In genomic region chr4:111664146-111664545, GRCm38 (mm10) we compare ENCODE assay signal across 8 mouse cellular contexts. TPM values are rescaled to one million over a fixed set of nuclear protein-coding genes. Genes with fewer than 3 reads are reported as not detected.
A peak's percentile ranks its signal among the peaks of the same experiment; 100 is the strongest.
DNase-seq lines count a peak whose midpoint lies in the region; ATAC-seq and TF ChIP-seq lines count a peak whose summit lies in the region.

No protein-coding gene starts in this region.

- H3K36me3 ChIP-seq in kidney, embryonic 14.5 days (ENCODE audit: control insufficient read depth, insufficient read depth, low read length): no peaks in the 10 kb centered on the region
- no peaks in the 10 kb centered on the region for H3K36me3 ChIP-seq in myocyte (ENCODE audit: control insufficient read depth, insufficient read depth)
- H3K36me3 ChIP-seq in liver, embryonic 12.5 days: no peaks in the 10 kb centered on the region

- peak; percentile 28; the same call in 1 of the 2 replicates for ATAC-seq in frontal cortex, adult (ENCODE audit: low TSS enrichment)
- peak; percentile 68; the same call in 1 of the 2 replicates for ATAC-seq in kidney, embryonic 14.5 days (ENCODE audit: low FRiP score, low TSS enrichment)
- no peak for ATAC-seq in liver, embryonic 12.5 days

- no peak for DNase-seq in frontal cortex, postnatal 25 days (ENCODE audit: low spot score in 2 of 2)
- peak; percentile 15 for DNase-seq in ovary, adult 18-20 months (ENCODE audit: low spot score)
- no peak for DNase-seq in ovary, postnatal 10 days (ENCODE audit: low spot score)
- no peak for DNase-seq in natural killer cell, adult 2 months (ENCODE audit: low spot score in 2 of 2)

- H3ac ChIP-seq in myocyte (ENCODE audit: control insufficient read depth, insufficient read length): no peak overlapping the region

- no peak overlapping the region for H3K4me2 ChIP-seq in kidney, embryonic 14.5 days (replicated peaks; ENCODE audit: low read depth, low read length)
- H3K4me2 ChIP-seq in myocyte (ENCODE audit: low read depth): peak overlapping the region; percentile 24
- H3K4me2 ChIP-seq in liver, embryonic 12.5 days: no peak overlapping the region

- no peak for TF ChIP-seq POLR2A in myocyte (IDR thresholded peaks at IDR 0.05; ENCODE audit: insufficient read length, low read depth)

- H3K9me3 ChIP-seq in kidney, embryonic 14.5 days (ENCODE audit: control insufficient read depth, low read length): no peaks in the 10 kb centered on the region
- no peaks in the 10 kb centered on the region for H3K9me3 ChIP-seq in liver, embryonic 12.5 days (replicated peaks)

- H3K27me3 ChIP-seq in kidney, embryonic 14.5 days (ENCODE audit: control insufficient read depth, insufficient read depth, low read length): no peaks in the 10 kb centered on the region
- H3K27me3 ChIP-seq in myocyte (ENCODE audit: control insufficient read depth, insufficient read depth, insufficient read length): no peaks in the 10 kb centered on the region
- H3K27me3 ChIP-seq in liver, embryonic 12.5 days (replicated peaks): no peaks in the 10 kb centered on the region

- WGBS in kidney, embryonic 14.5 days: 35% methylated on average over 3 of the region's 3 CpGs
- WGBS in liver, embryonic 12.5 days (ENCODE audit: insufficient replicate concordance): 30% methylated on average over 3 of the region's 3 CpGs

- peak overlapping the region; percentile 67; the same call in 1 of the 2 replicates for H3K27ac ChIP-seq in kidney, embryonic 14.5 days (ENCODE audit: low read depth, low read length)
- no peak overlapping the region for H3K27ac ChIP-seq in liver, embryonic 12.5 days

- H3K79me2 ChIP-seq in myocyte (ENCODE audit: control insufficient read depth, insufficient read depth): no peaks in the 10 kb centered on the region

- no peak overlapping the region for H3K4me3 ChIP-seq in kidney, embryonic 14.5 days (ENCODE audit: low read length)
- no peak overlapping the region for H3K4me3 ChIP-seq in myocyte
- no peak overlapping the region for H3K4me3 ChIP-seq in liver, embryonic 12.5 days

- H3K4me1 ChIP-seq in kidney, embryonic 14.5 days (ENCODE audit: control insufficient read depth, insufficient read depth, low read length): peaks cover 14% of the 10 kb centered on the region
- H3K4me1 ChIP-seq in liver, embryonic 12.5 days: peaks cover 12% of the 10 kb centered on the region

- H3K9ac ChIP-seq in kidney, embryonic 14.5 days (ENCODE audit: low read depth, low read length): no peak overlapping the region
- no peak overlapping the region for H3K9ac ChIP-seq in liver, embryonic 12.5 days

TF ChIP-seq in myocyte, 11 proteins besides CTCF, POLR2A, EP300 and RAD21:
- TF ChIP-seq SRF (IDR thresholded peaks at IDR 0.05; ENCODE audit: control insufficient read depth, insufficient read length, low read depth): no peak
- no peak for TF ChIP-seq E2F4 (IDR thresholded peaks at IDR 0.05; ENCODE audit: insufficient read depth)

RNA-seq across cellular contexts. Expression of gene Spata6, which starts 55.6 kb away (rescaled TPM):
- polyA plus RNA-seq in kidney, embryonic 14.5 days (2014; fragmentation: Nextera tagmentation; extraction: Ambion mirVana): 29.0 and 29.4 TPM in 2 replicates
- polyA plus RNA-seq in myocyte (2012; fragmentation: generic; extraction: Trizol): 12.9 TPM
- polyA plus RNA-seq in liver, embryonic 12.5 days (2016; fragmentation: Nextera tagmentation; extraction: Ambion mirVana): 5.3 and 7.2 TPM in 2 replicates
